Mouse (Mus musculus) ovary, postnatal 14 days (tissue): ENCODE measurements at regions not wholly inside any gene's neighbourhood (a gene's known extent, or its start where the extent isn't known, plus 50 kb on each side); places are given as distances from the start of the nearest gene placed in this dataset.

Source experiments
- DNase-seq: peaks from one replicate; pipeline ENCODE4 v3.0.0; 2022; ENCODE audit warnings: low spot score

- DNase-seq = no peak
Measured at GRCm38 (mm10) chr6:127348770-127349409, 97.8 kb upstream of the Parp11 start.

GRCm38 (mm10) chr6:127349479-127350110 lies 97.0 kb upstream of the Parp11 start:
- no peak for DNase-seq

GRCm38 (mm10) chr6:127351691-127352090 lies 94.9 kb upstream of the Parp11 start:
- DNase-seq = no peak

GRCm38 (mm10) chr6:127355112-127355511 lies 91.5 kb upstream of the Parp11 start:
- DNase-seq = no peak

- DNase-seq = no peak
Measured at GRCm38 (mm10) chr6:127356442-127356841, 90.2 kb upstream of the Parp11 start.

- no peak for DNase-seq
Measured at GRCm38 (mm10) chr6:127358805-127359204, 87.8 kb upstream of the Parp11 start.

DNA sequence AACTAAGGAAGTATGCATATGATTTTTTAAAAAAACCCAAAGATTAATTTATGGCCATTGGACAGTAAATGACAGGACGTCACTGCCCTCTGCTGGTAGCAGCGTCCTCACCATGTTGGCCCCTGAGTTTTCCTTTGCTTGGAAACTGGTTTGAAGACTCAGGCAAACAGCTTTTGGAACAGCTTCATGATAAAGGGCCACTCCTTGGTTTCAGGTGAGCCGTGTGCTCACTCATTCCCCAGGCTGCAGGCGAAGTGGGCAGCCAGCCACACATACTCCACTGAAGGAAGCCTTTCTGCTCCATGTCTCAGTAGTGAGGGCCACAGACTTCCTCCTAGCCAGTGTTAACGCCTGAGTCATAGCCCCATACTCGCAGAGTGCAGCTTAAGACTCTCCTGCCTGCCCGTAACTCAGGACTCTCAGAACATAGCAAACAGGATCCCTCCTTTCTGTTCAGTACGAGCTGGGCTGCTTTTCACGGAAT lies 87.2 kb upstream of the Parp11 start:
- peak; percentile 56 for DNase-seq

GRCm38 (mm10) chr6:127362166-127362565 lies 84.5 kb upstream of the Parp11 start:
- DNase-seq = no peak

- no peak for DNase-seq
Measured at GRCm38 (mm10) chr6:127362966-127363752, 83.5 kb upstream of the Parp11 start.

DNA sequence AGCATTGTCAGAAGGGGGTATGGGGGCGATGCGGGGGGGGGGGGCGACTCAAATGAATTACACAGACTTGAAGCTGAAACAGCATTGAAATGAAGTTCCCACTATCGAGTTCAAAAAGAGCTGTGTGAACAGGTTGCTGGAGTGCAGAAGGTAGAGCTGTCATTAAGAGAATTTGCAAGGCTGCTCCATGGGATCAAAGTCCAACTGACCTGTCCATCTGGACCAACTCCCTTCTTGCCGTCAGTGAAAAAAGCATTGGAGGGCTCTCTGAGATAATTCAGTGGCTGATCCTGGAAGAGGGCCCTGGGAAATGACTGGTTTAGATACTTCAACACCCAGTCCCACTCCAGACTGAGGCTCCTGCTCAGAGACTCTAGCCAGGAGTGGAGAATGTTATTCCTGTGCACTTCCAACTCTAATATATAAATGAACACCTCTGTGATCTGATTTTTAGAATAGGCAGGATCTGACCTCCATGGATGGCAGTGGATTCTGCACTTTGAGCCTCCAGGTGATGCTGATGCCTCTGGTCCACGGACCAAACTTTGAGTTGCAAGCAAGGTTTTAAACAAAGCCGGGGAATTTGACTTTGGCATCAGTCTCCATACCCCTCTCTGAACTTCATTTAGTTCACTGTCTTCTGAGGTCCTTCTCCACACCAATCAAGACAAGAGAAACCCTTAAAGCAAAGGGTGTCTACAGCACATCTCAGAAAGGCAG lies 82.6 kb upstream of the Parp11 start:
- no peak for DNase-seq

DNA sequence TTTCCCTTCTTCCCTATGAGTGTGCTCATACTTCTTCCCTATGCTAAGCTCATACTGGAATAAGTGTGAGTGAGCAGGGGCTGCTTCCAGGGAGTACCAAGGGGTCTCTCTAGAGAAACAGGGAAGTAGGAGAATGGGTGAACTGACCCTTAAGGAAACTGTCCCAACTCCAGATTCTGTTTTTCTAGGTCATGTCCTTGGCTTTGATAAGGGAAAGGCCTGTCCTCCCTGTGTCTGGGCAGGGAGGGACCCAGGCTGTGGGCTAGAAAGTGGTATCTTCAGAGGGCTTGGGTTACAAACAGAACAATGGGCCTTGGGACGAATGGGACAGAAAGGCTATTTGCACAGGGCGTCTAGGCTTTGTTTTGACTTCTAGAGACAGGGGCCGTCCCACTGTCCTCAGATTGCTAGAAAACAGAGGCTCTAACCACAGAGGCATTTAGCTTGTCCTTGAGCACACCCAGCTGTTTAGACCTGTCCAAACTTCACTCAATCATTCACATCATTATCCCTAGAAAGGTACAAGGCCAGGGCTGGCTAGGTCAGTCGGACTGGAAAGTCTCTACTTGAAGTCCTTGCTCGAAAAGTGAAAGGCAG lies 82.0 kb upstream of the Parp11 start:
- DNase-seq = no peak

- DNase-seq = no peak
Measured at GRCm38 (mm10) chr6:127365246-127365645, 81.4 kb upstream of the Parp11 start.

GRCm38 (mm10) chr6:127365651-127366050 lies 81.0 kb upstream of the Parp11 start:
- DNase-seq = no peak

GRCm38 (mm10) chr6:127373052-127373451 lies 73.6 kb upstream of the Parp11 start:
- DNase-seq = no peak

GRCm38 (mm10) chr6:127373797-127374463 lies 72.7 kb upstream of the Parp11 start:
- DNase-seq = no peak

- peak; percentile 43 for DNase-seq
Measured at GRCm38 (mm10) chr6:127374464-127375143, 72.0 kb upstream of the Parp11 start.

DNA sequence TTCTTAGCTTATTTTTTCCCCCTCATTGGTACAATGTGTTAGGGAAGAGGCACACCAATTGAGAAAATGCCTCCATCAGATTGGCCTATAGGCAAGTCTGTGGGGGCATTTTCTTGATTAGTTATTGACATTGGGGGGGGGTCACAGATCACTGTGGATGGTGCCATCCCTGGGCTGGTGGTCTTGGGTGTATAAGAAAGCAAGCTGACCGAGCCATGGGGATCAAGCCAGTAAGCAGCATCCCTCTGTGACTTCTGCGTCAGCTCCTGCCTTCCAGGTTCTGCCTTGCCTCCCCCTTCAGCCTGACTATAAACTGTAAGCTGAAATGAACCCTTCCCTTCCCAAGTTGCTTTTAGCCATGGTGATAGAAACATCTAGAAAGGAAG lies 71.5 kb upstream of the Parp11 start:
- no peak for DNase-seq

GRCm38 (mm10) chr6:127375711-127376199 lies 70.9 kb upstream of the Parp11 start:
- DNase-seq = no peak

DNA sequence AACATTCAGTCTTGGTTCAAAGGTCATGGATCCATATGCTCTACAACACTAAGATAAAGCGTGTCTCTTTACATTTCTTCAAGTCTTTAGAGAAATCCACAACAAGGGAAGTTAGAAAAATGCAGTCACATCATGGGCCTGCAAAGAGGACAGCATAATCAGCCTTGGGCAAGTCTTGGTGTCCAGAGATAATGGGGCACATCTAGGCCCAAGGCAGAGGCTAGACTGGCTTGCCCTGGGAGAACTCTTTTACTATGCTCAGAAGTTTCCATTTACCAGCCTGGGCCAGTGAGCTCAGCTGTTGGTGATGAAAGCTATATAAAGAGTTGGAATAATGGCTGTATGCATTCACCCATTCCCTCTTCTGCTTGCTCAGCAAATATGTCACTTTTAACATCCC lies 67.9 kb upstream of the Parp11 start:
- no peak for DNase-seq

DNA sequence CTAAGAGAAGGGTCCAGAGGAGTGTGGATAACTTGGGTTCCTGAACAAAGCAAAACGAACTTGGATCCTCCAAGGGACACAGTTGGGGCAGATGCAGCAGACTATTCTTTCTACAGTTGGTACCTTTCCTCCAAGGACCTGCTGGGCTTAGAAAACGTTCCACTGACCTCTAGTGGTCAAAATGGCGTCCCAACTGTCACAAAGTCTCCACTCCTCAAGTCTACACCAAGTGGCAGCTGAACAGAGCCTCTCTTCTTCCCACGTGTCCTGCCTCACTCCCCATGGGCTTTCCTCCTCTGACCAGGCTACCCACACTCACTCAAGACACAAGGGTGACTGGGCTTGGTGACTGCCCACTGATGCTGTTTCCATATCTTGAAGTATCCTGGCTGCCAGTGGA lies 67.1 kb upstream of the Parp11 start:
- DNase-seq = peak; percentile 41
